Mouse (Mus musculus) thymus, postnatal 10 days (tissue): ENCODE results near the gene Polr2e.

Experiments
- DNase-seq, 2 experiments: peaks; one replicate each; pipeline ENCODE4 v3.0.0; 2021; ENCODE audit warnings: low spot score in 2 of 2

Polr2e gene

GRCm38 (mm10) chr10:80017771-80018170 lies 21.8 kb downstream of the Polr2e start:
- peak; percentile 56 to 60 for DNase-seq

GRCm38 (mm10) chr10:80017361-80017760 lies 22.2 kb downstream of the Polr2e start:
- DNase-seq: peak; percentile 95 to 98

GRCm38 (mm10) chr10:80016931-80017330 lies 22.7 kb downstream of the Polr2e start:
- no peak for DNase-seq

GRCm38 (mm10) chr10:80016511-80016910 lies 23.1 kb downstream of the Polr2e start, which contains the start of gene Arhgap45:
Gene Arhgap45 (plus strand): TSS chr10:80016653.
- DNase-seq: peak; percentile 84 to 91

- DNase-seq: peak in 1 of 2 experiments; percentile 24
Observed at GRCm38 (mm10) chr10:80015583-80015982, 24.0 kb downstream of the Polr2e start.

GRCm38 (mm10) chr10:80014484-80015290 lies 24.9 kb downstream of the Polr2e start:
- DNase-seq: peak in 1 of 2 experiments; percentile 51

- DNase-seq: no peak
Observed at GRCm38 (mm10) chr10:80013609-80014008, 26.0 kb downstream of the Polr2e start.

GRCm38 (mm10) chr10:80011740-80012139 lies 27.9 kb downstream of the Polr2e start:
- DNase-seq: no peak

- no peak for DNase-seq
Observed at GRCm38 (mm10) chr10:80004233-80004705, 35.3 kb downstream of the Polr2e start.

- DNase-seq: no peak
Observed at GRCm38 (mm10) chr10:80003374-80004232, 36.0 kb downstream of the Polr2e start.

GRCm38 (mm10) chr10:80002829-80003228 lies 36.8 kb downstream of the Polr2e start:
- no peak for DNase-seq

GRCm38 (mm10) chr10:80001945-80002344 lies 37.6 kb downstream of the Polr2e start:
- no peak for DNase-seq

- no peak for DNase-seq
Observed at GRCm38 (mm10) chr10:79997819-79998218, 41.8 kb downstream of the Polr2e start.

- DNase-seq: peak; percentile 75 to 76
Observed at GRCm38 (mm10) chr10:79997034-79997760, 42.4 kb downstream of the Polr2e start.

GRCm38 (mm10) chr10:79996272-79997033 lies 43.1 kb downstream of the Polr2e start, which contains the start of gene Abca7:
Gene Abca7 (plus strand): TSS chr10:79996494.
- DNase-seq: peak; percentile 95 to 99

- DNase-seq: no peak
Observed at GRCm38 (mm10) chr10:79995636-79996035, 44.0 kb downstream of the Polr2e start.

- no peak for DNase-seq
Observed at GRCm38 (mm10) chr10:79994397-79995115, 45.0 kb downstream of the Polr2e start.

- DNase-seq: no peak
Observed at GRCm38 (mm10) chr10:79991548-79991947, 48.0 kb downstream of the Polr2e start.

GRCm38 (mm10) chr10:79991099-79991498 lies 48.5 kb downstream of the Polr2e start:
- DNase-seq: no peak

- DNase-seq: no peak
Observed at GRCm38 (mm10) chr10:79989870-79990269, 49.7 kb downstream of the Polr2e start.
